Mouse (Mus musculus) urinary bladder, adult 18-20 months (tissue): ENCODE results near the gene Baiap2.

Experiments
- DNase-seq, 2 experiments: peaks; one replicate each; pipeline ENCODE4 v3.0.0; 2022; ENCODE audit warnings: low spot score in 2 of 2, mixed read lengths in 2 of 2

Gene Baiap2

GRCm38 (mm10) chr11:119978701-119979100, 36.1 kb downstream of the Baiap2 start:
- no peak for DNase-seq

- DNase-seq, result no peak
Observed at GRCm38 (mm10) chr11:119979596-119980385, 37.2 kb downstream of the Baiap2 start.

- no peak for DNase-seq
Observed at GRCm38 (mm10) chr11:119981769-119982168, 39.2 kb downstream of the Baiap2 start.

- no peak for DNase-seq
Observed at GRCm38 (mm10) chr11:119982236-119982635, 39.7 kb downstream of the Baiap2 start.

GRCm38 (mm10) chr11:119983151-119983550, 40.6 kb downstream of the Baiap2 start:
- DNase-seq, result no peak

GRCm38 (mm10) chr11:119986751-119987425, 44.3 kb downstream of the Baiap2 start:
- DNase-seq, result no peak

- no peak for DNase-seq
Observed at GRCm38 (mm10) chr11:119987876-119988275, 45.3 kb downstream of the Baiap2 start.

GRCm38 (mm10) chr11:119988391-119988790, 45.8 kb downstream of the Baiap2 start:
- no peak for DNase-seq

- DNase-seq, result peak in 1 of 2 experiments; percentile 65
Observed at GRCm38 (mm10) chr11:119989115-119989564, 46.6 kb downstream of the Baiap2 start.

GRCm38 (mm10) chr11:119990658-119991337, 48.2 kb downstream of the Baiap2 start:
- no peak for DNase-seq

- DNase-seq, result peak; percentile 85 to 92
Observed at GRCm38 (mm10) chr11:119991338-119991678, 48.7 kb downstream of the Baiap2 start.

GRCm38 (mm10) chr11:119997351-119997750, 54.8 kb downstream of the Baiap2 start:
- DNase-seq, result no peak

GRCm38 (mm10) chr11:120002041-120002440, 59.5 kb downstream of the Baiap2 start:
- no peak for DNase-seq

- no peak for DNase-seq
Observed at GRCm38 (mm10) chr11:120002634-120003220, 60.2 kb downstream of the Baiap2 start.

GRCm38 (mm10) chr11:120005434-120006317, 63.1 kb downstream of the Baiap2 start:
- peak; percentile 58 to 63 for DNase-seq

GRCm38 (mm10) chr11:120007496-120008080, 65.0 kb downstream of the Baiap2 start:
- DNase-seq, result no peak

- no peak for DNase-seq
Observed at GRCm38 (mm10) chr11:120008501-120008900, 65.9 kb downstream of the Baiap2 start.

- DNase-seq, result no peak
Observed at GRCm38 (mm10) chr11:120008956-120009355, 66.4 kb downstream of the Baiap2 start.

- no peak for DNase-seq
Observed at GRCm38 (mm10) chr11:120009937-120010336, 67.4 kb downstream of the Baiap2 start.

- DNase-seq, result no peak
Observed at GRCm38 (mm10) chr11:120011114-120011760, 68.7 kb downstream of the Baiap2 start.
